In the genomic region with DNA sequence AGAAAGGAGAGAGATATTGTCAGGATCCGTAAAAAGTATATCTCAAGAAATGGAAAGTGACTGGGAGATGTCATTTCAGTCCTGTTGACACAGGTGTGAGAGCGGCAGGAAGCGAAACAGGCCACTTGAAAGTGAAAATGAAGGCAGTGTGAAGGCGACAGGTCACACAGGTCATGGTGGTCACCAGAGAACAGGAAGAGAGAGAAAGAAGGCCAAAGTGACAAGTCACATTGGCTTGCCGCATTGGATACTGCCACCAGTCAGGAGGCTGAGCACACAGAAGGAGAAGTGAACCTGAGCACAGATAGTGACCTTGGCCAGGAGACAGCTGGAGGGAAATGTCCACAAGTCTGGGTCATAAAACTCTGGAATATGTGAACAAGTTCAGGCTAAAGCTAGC, we compare ENCODE assay signal across 24 mouse cellular contexts. TPM values are rescaled to one million over a fixed set of nuclear protein-coding genes. Genes with fewer than 3 reads are reported as not detected.
DNase-seq lines count a peak whose midpoint lies in the region; ATAC-seq and TF ChIP-seq lines count a peak whose summit lies in the region.
"Had no signal": no experiment of that assay in that cellular context is flagged by ENCODE, and none has a peak within 500 bp of the region (broad histone marks: within the 10 kb centered on the region; RNA-seq: fewer than 3 reads in every experiment).

No protein-coding gene starts in this region.

- H3K27me3 ChIP-seq in stomach, postnatal 0 days (ENCODE audit: control insufficient read depth, insufficient read depth, low read length): no peaks in the 10 kb centered on the region
- H3K27me3 ChIP-seq: embryonic facial prominence, embryonic 15.5 days; kidney, embryonic 15.5 days; limb, embryonic 15.5 days had no signal

- no peaks in the 10 kb centered on the region for H3K36me3 ChIP-seq in stomach, postnatal 0 days (ENCODE audit: control insufficient read depth, insufficient read depth, low read length)
- H3K36me3 ChIP-seq: embryonic facial prominence, embryonic 15.5 days; hindbrain, embryonic 10.5 days; kidney, embryonic 15.5 days; limb, embryonic 15.5 days had no signal

- no peak overlapping the region for H3K27ac ChIP-seq in stomach, postnatal 0 days (replicated peaks)
- H3K27ac ChIP-seq: embryonic facial prominence, embryonic 15.5 days; hindbrain, embryonic 10.5 days; kidney, embryonic 15.5 days; limb, embryonic 15.5 days; macrophage had no signal

- no peak for TF ChIP-seq CTCF in stomach, postnatal 0 days (IDR thresholded peaks at IDR 0.05; ENCODE audit: low read depth)

- no peak overlapping the region for H3K4me2 ChIP-seq in stomach, postnatal 0 days (replicated peaks; ENCODE audit: low read depth)
- H3K4me2 ChIP-seq: embryonic facial prominence, embryonic 15.5 days; kidney, embryonic 15.5 days; limb, embryonic 15.5 days; midbrain, embryonic 11.5 days had no signal

- no peaks in the 10 kb centered on the region for H3K9me3 ChIP-seq in stomach, postnatal 0 days (ENCODE audit: control insufficient read depth, low read length)
- H3K9me3 ChIP-seq: embryonic facial prominence, embryonic 15.5 days; hindbrain, embryonic 10.5 days; kidney, embryonic 15.5 days; limb, embryonic 15.5 days had no signal

- no peaks in the 10 kb centered on the region for H3K4me1 ChIP-seq in stomach, postnatal 0 days (replicated peaks; ENCODE audit: control insufficient read depth, insufficient read depth)

- no peak for TF ChIP-seq EP300 in stomach, postnatal 0 days (optimal IDR thresholded peaks at IDR 0.05)

- no peak overlapping the region for H3K4me3 ChIP-seq in stomach, postnatal 0 days (ENCODE audit: low read depth, low read length)
- H3K4me3 ChIP-seq: embryonic facial prominence, embryonic 15.5 days; hindbrain, embryonic 10.5 days; kidney, embryonic 15.5 days; limb, embryonic 15.5 days had no signal

- ATAC-seq in CD4-positive, CD25-positive, alpha-beta regulatory T cell, adult 4 months: peak; percentile 48
- no peak for ATAC-seq in stomach, postnatal 0 days (ENCODE audit: low FRiP score, low TSS enrichment)
- ATAC-seq: forebrain, embryonic 16.5 days; hindbrain, embryonic 16.5 days; intestine, postnatal 0 days had no signal

- WGBS in stomach, postnatal 0 days: 85% methylated on average over 5 of the region's 5 CpGs

- peak; percentile 25 for DNase-seq in A20 (ENCODE audit: low read depth, low spot score)
- peak; percentile 73 for DNase-seq in induced T-regulatory cell, adult 2 months (ENCODE audit: low read depth)
- peak; percentile 71 to 84 for DNase-seq in natural killer cell, adult 2 months (ENCODE audit: low spot score in 2 of 2)
- no peak for DNase-seq in stomach, postnatal 0 days (ENCODE audit: low spot score)
- DNase-seq in urinary bladder, postnatal 10 days (ENCODE audit: low spot score): no peak
- no peak for DNase-seq in spleen, postnatal 14 days (ENCODE audit: low spot score in 2 of 2)
- DNase-seq: adrenal gland, postnatal 36 days; B cell, adult 2 months; cerebellum, adult 9-10 months; gastrocnemius, postnatal 36 days; kidney, postnatal 36 days; left cerebral cortex, postnatal 4 days; right cerebral cortex, postnatal 4 days; thymus, postnatal 4 days had no signal

- no peak overlapping the region for H3K9ac ChIP-seq in stomach, postnatal 0 days (ENCODE audit: low read length)
- H3K9ac ChIP-seq: embryonic facial prominence, embryonic 15.5 days; kidney, embryonic 15.5 days; limb, embryonic 15.5 days had no signal

RNA-seq across cellular contexts. Expression of gene Nsmce1, which starts 20.0 kb away (rescaled TPM):
- 100 to 1,000 TPM; 116 to 118 TPM for polyA plus RNA-seq in CD4-positive, CD25-positive, alpha-beta regulatory T cell, adult 4 months (2017; shearing (Covaris generic))
- polyA plus RNA-seq in stomach, postnatal 0 days (2015; fragmentation: Nextera tagmentation; extraction: Ambion mirVana): 77.0 and 77.9 TPM in 2 replicates

RNA-seq across cellular contexts. Expression of gene Il4ra, which starts 40.5 kb away (rescaled TPM):
- polyA plus RNA-seq in CD4-positive, CD25-positive, alpha-beta regulatory T cell, adult 4 months (2017; shearing (Covaris generic)): 100 to 1,000 TPM; 102 to 165 TPM
- 13.4 and 13.9 TPM in 2 replicates for polyA plus RNA-seq in stomach, postnatal 0 days (2015; fragmentation: Nextera tagmentation; extraction: Ambion mirVana)

Comparison
In these comparisons a context has a peak if more than half of its experiments do, and no peak if none do; other contexts are left out.
1. DNase-seq: peak in A20 (single experiment), induced T-regulatory cell, adult 2 months (single experiment) and natural killer cell, adult 2 months (2 of 2); none in stomach, postnatal 0 days (single experiment), urinary bladder, postnatal 10 days (single experiment) and spleen, postnatal 14 days (0 of 2).